Comparison of ENCODE assay signal across 8 mouse cellular contexts in the genomic region with DNA sequence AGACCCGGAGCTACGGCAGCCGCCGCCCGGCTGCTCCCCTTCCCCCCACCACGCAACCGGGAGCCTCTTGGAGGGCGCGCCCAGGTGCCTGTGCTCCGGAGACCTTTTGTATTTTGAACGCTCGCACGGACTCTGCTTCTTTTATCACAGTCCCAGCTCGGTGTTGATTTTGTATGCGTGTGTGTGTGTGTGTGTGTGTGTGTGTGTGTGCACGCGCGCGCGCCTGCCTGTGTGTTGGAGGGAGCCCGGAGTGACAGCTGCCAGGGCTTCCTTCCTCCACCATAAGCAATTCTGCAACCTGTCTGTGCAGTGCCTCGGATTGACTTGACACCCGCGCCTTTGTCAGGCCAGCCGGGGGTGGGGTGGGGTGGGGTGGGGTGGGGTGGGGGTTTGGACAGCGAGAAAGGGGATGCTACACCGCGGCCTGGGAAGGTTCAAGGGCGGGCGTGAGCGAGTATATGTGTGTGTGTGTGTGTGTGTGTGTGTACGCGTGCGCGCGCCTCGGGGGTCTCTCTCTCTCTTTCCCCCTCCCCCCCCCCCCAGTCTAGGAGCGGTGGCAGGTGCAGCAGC. TPM values are rescaled to one million over a fixed set of nuclear protein-coding genes. Genes with fewer than 3 reads are reported as not detected.
DNase-seq lines count a peak whose midpoint lies in the region; TF ChIP-seq lines count a peak whose summit lies in the region.

No protein-coding gene starts in this region.

- TF ChIP-seq CTCF in lung, adult 2 months (IDR thresholded peaks at IDR 0.05; ENCODE audit: insufficient read depth, low read length) = no peak
- no peak for TF ChIP-seq CTCF in olfactory bulb, adult 2 months (IDR thresholded peaks at IDR 0.05; ENCODE audit: insufficient read depth, low read depth, low read length)

- H3K27ac ChIP-seq in olfactory bulb, adult 2 months (ENCODE audit: insufficient read depth, low read depth, low read length) = peak overlapping the region; percentile 56; the same call in 1 of the 2 replicates

- intact Hi-C loops in gastrocnemius, postnatal 14 days (cut with DNase I; ENCODE audit: low total_unique reads) = no loop called here

- no peak for TF ChIP-seq POLR2A in lung, adult 2 months (IDR thresholded peaks at IDR 0.05; ENCODE audit: borderline replicate concordance, extremely low read depth, low read depth, low read length)
- TF ChIP-seq POLR2A in olfactory bulb, adult 2 months (IDR thresholded peaks at IDR 0.05; ENCODE audit: insufficient read depth, low read depth, low read length) = no peak

- peaks cover 5% of the 10 kb centered on the region for H3K4me1 ChIP-seq in lung, adult 2 months (ENCODE audit: control insufficient read depth, insufficient read depth, low read length)
- H3K4me1 ChIP-seq in olfactory bulb, adult 2 months (ENCODE audit: control insufficient read depth, insufficient read depth, low read length) = no peaks in the 10 kb centered on the region

- peak overlapping the region; percentile 54 for H3K4me3 ChIP-seq in lung, adult 2 months (replicated peaks; ENCODE audit: extremely low read depth, low read depth, low read length)
- H3K4me3 ChIP-seq in olfactory bulb, adult 2 months (ENCODE audit: insufficient read depth, low read depth, low read length) = peak overlapping the region; percentile 96

- peak; percentile 12 for DNase-seq in urinary bladder, postnatal 14 days (ENCODE audit: low spot score)
- DNase-seq in urinary bladder, postnatal 25 days (ENCODE audit: low spot score) = no peak
- DNase-seq in cerebellum, adult 9-10 months = peak; percentile 69
- peak; percentile 17 for DNase-seq in gastrocnemius, postnatal 14 days
- peak; percentile 48 for DNase-seq in kidney, postnatal 10 days
- DNase-seq in lung, adult 2 months = no peak
- no peak for DNase-seq in spleen, postnatal 14 days (ENCODE audit: low spot score in 2 of 2)

- 0% methylated on average over 37 of the region's 38 CpGs for WGBS in lung, adult 2 months
- under 1% methylated on average over 29 of the region's 38 CpGs for whole genome bisulfite sequencing in olfactory bulb, adult 2 months

RNA-seq across cellular contexts. Expression of gene Hectd4, which starts 0.8 kb away (rescaled TPM):
- 10 to 100 TPM; 11.3 to 11.5 TPM for total RNA-seq in gastrocnemius, postnatal 14 days (2021)
- polyA plus RNA-seq in lung, adult 2 months (2012; rRNA removed) = 15.4 and 16.4 TPM in 2 replicates
- polyA plus RNA-seq in olfactory bulb, adult 2 months (2012; ENCODE audit: insufficient read depth, insufficient read length, low replicate concordance, missing spikeins) = 49.0 TPM in 1 of 2 replicates, not detected in the other

RNA-seq across cellular contexts. Expression of gene Rpl6, which starts 16.5 kb away (rescaled TPM):
- 100 to 1,000 TPM; 596 to 649 TPM for total RNA-seq in gastrocnemius, postnatal 14 days (2021)
- 171 and 213 TPM in 2 replicates for polyA plus RNA-seq in lung, adult 2 months (2012; rRNA removed)
- not detected in 2 replicates for polyA plus RNA-seq in olfactory bulb, adult 2 months (2012; ENCODE audit: insufficient read depth, insufficient read length, low replicate concordance, missing spikeins)

RNA-seq across cellular contexts. Expression of gene Ptpn11, which starts 29.6 kb away (rescaled TPM):
- total RNA-seq in gastrocnemius, postnatal 14 days (2021) = 10 to 100 TPM; 62.2 to 62.4 TPM
- polyA plus RNA-seq in lung, adult 2 months (2012; rRNA removed) = 31.2 and 44.4 TPM in 2 replicates
- polyA plus RNA-seq in olfactory bulb, adult 2 months (2012; ENCODE audit: insufficient read depth, insufficient read length, low replicate concordance, missing spikeins) = not detected in 2 replicates

Comparison
In these comparisons a context has a peak if more than half of its experiments do, and no peak if none do; other contexts are left out.
1. DNase-seq: peak in urinary bladder, postnatal 14 days (single experiment), cerebellum, adult 9-10 months (single experiment), gastrocnemius, postnatal 14 days (single experiment) and kidney, postnatal 10 days (single experiment); none in urinary bladder, postnatal 25 days (single experiment), lung, adult 2 months (single experiment) and spleen, postnatal 14 days (0 of 2).